22 mouse cellular contexts compared by ENCODE assay signal in genomic region chr19:46409506-46409905, GRCm38 (mm10). TPM values are rescaled to one million over a fixed set of nuclear protein-coding genes. Genes with fewer than 3 reads are reported as not detected.
DNase-seq lines count a peak whose midpoint lies in the region; ATAC-seq and TF ChIP-seq lines count a peak whose summit lies in the region.
"Had no signal": no experiment of that assay in that cellular context is flagged by ENCODE, and none has a peak within 500 bp of the region (broad histone marks: within the 10 kb centered on the region; RNA-seq: fewer than 3 reads in every experiment).

No protein-coding gene starts in this region.

- H3K4me2 ChIP-seq in heart, embryonic 15.5 days = peak overlapping the region; percentile 4; the same call in 1 of the 2 replicates
- H3K4me2 ChIP-seq in stomach, postnatal 0 days (replicated peaks; ENCODE audit: low read depth) = no peak overlapping the region
- no peak overlapping the region for H3K4me2 ChIP-seq in hindbrain, embryonic 11.5 days (replicated peaks; ENCODE audit: low read depth, low read length)
- H3K4me2 ChIP-seq: embryonic facial prominence, embryonic 13.5 days; liver, embryonic 11.5 days; midbrain, embryonic 11.5 days had no signal

- TF ChIP-seq POLR2A in testis, adult 2 months (IDR thresholded peaks at IDR 0.05; ENCODE audit: control insufficient read depth, low read depth, low read length) = no peak

- no peaks in the 10 kb centered on the region for H3K27me3 ChIP-seq in heart, embryonic 15.5 days
- no peaks in the 10 kb centered on the region for H3K27me3 ChIP-seq in testis, adult 2 months (ENCODE audit: control insufficient read depth, insufficient read depth, low read length)
- no peaks in the 10 kb centered on the region for H3K27me3 ChIP-seq in stomach, postnatal 0 days (ENCODE audit: control insufficient read depth, insufficient read depth, low read length)
- H3K27me3 ChIP-seq in hindbrain, embryonic 11.5 days (ENCODE audit: control insufficient read depth, insufficient read depth, low read length) = no peaks in the 10 kb centered on the region
- H3K27me3 ChIP-seq: embryonic facial prominence, embryonic 13.5 days had no signal

- no peak for TF ChIP-seq EP300 in stomach, postnatal 0 days (optimal IDR thresholded peaks at IDR 0.05)

- no peak for ATAC-seq in heart, embryonic 15.5 days (replicated peaks; ENCODE audit: insufficient number of reproducible peaks, insufficient read depth, low FRiP score, low read depth)
- peak; percentile 49; the same call in 1 of the 2 replicates for ATAC-seq in stomach, postnatal 0 days (ENCODE audit: low FRiP score, low TSS enrichment)
- no peak for ATAC-seq in hindbrain, embryonic 11.5 days (ENCODE audit: low FRiP score)
- ATAC-seq: forebrain, embryonic 16.5 days; hindbrain, postnatal 0 days had no signal

- no peak overlapping the region for H3K9ac ChIP-seq in heart, embryonic 15.5 days
- H3K9ac ChIP-seq in stomach, postnatal 0 days (ENCODE audit: low read length) = no peak overlapping the region
- H3K9ac ChIP-seq in hindbrain, embryonic 11.5 days (ENCODE audit: low read depth, low read length) = no peak overlapping the region
- H3K9ac ChIP-seq: embryonic facial prominence, embryonic 13.5 days had no signal

- WGBS in heart, embryonic 15.5 days = 29% methylated on average over 3 of the region's 3 CpGs
- 57% methylated on average over 3 of the region's 3 CpGs for WGBS in stomach, postnatal 0 days
- 81% methylated on average over 3 of the region's 3 CpGs for WGBS in hindbrain, embryonic 11.5 days

- no peak overlapping the region for H3K4me3 ChIP-seq in heart, embryonic 15.5 days
- no peak overlapping the region for H3K4me3 ChIP-seq in testis, adult 2 months (ENCODE audit: control insufficient read depth, low read depth, low read length)
- H3K4me3 ChIP-seq in stomach, postnatal 0 days (ENCODE audit: low read depth, low read length) = no peak overlapping the region
- H3K4me3 ChIP-seq in hindbrain, embryonic 11.5 days (ENCODE audit: low read depth, low read length) = no peak overlapping the region
- H3K4me3 ChIP-seq: embryonic facial prominence, embryonic 13.5 days had no signal

- no peaks in the 10 kb centered on the region for H3K9me3 ChIP-seq in heart, embryonic 15.5 days (replicated peaks)
- H3K9me3 ChIP-seq in stomach, postnatal 0 days (ENCODE audit: control insufficient read depth, low read length) = no peaks in the 10 kb centered on the region
- no peaks in the 10 kb centered on the region for H3K9me3 ChIP-seq in hindbrain, embryonic 11.5 days (ENCODE audit: control insufficient read depth, low read length)
- H3K9me3 ChIP-seq: embryonic facial prominence, embryonic 13.5 days; G1E had no signal

- peaks cover 6% of the 10 kb centered on the region; the same call in 1 of the 2 replicates for H3K36me3 ChIP-seq in heart, embryonic 15.5 days
- no peaks in the 10 kb centered on the region; the same call in 1 of the 2 replicates for H3K36me3 ChIP-seq in testis, adult 2 months (ENCODE audit: control insufficient read depth, insufficient read depth, low read length)
- peaks cover 3% of the 10 kb centered on the region for H3K36me3 ChIP-seq in stomach, postnatal 0 days (ENCODE audit: control insufficient read depth, insufficient read depth, low read length)
- H3K36me3 ChIP-seq in hindbrain, embryonic 11.5 days (ENCODE audit: control insufficient read depth, insufficient read depth, low read length) = peaks cover under 1% of the 10 kb centered on the region; the same call in 1 of the 2 replicates

- peak overlapping the region; percentile 55 for H3K27ac ChIP-seq in heart, embryonic 15.5 days
- peak overlapping the region; percentile 11; the same call in 1 of the 2 replicates for H3K27ac ChIP-seq in testis, adult 2 months (ENCODE audit: control insufficient read depth, insufficient read depth, low read depth, low read length)
- H3K27ac ChIP-seq in stomach, postnatal 0 days (replicated peaks) = 0 out of 2 replicates have a peak overlapping the region, but pooled peaks have one; percentile 40
- no peak overlapping the region for H3K27ac ChIP-seq in hindbrain, embryonic 11.5 days (ENCODE audit: low read depth, low read length)
- H3K27ac ChIP-seq: embryonic facial prominence, embryonic 13.5 days; hindbrain, postnatal 0 days; macrophage had no signal

- H3K4me1 ChIP-seq in heart, embryonic 15.5 days (replicated peaks) = peaks cover 31% of the 10 kb centered on the region
- peaks cover 2% of the 10 kb centered on the region; the same call in 1 of the 2 replicates for H3K4me1 ChIP-seq in testis, adult 2 months (ENCODE audit: control insufficient read depth, insufficient read depth, low read length)
- H3K4me1 ChIP-seq in stomach, postnatal 0 days (replicated peaks; ENCODE audit: control insufficient read depth, insufficient read depth) = 0 out of 2 replicates have a peak, but pooled peaks cover 2% of the 10 kb centered on the region
- no peaks in the 10 kb centered on the region for H3K4me1 ChIP-seq in hindbrain, embryonic 11.5 days (replicated peaks; ENCODE audit: control insufficient read depth, insufficient read depth, low read length)

- TF ChIP-seq CTCF in testis, adult 2 months (IDR thresholded peaks at IDR 0.05; ENCODE audit: control insufficient read depth, insufficient read depth, insufficient replicate concordance, low read depth, low read length) = no peak
- TF ChIP-seq CTCF in stomach, postnatal 0 days (IDR thresholded peaks at IDR 0.05; ENCODE audit: low read depth) = no peak

- peak; percentile 33 to 68 for DNase-seq in adrenal gland, adult (ENCODE audit: inconsistent age in 2 of 2, low spot score in 1 of 2)
- DNase-seq in adrenal gland, postnatal 4 days (ENCODE audit: low spot score in 2 of 2) = no peak
- no peak for DNase-seq in heart, adult 8-10 months (ENCODE audit: low spot score)
- no peak for DNase-seq in testis, postnatal 10 days (ENCODE audit: low spot score)
- DNase-seq in stomach, postnatal 0 days (ENCODE audit: low spot score) = no peak
- DNase-seq in hindbrain, embryonic 11.5 days (ENCODE audit: low spot score) = no peak
- DNase-seq: cerebellum, adult 9-10 months; gastrocnemius, postnatal 25 days; heart, postnatal 36 days; kidney, adult 9 months; lung, adult 2 months; right cerebral cortex, postnatal 14 days; spleen, adult 18-20 months had no signal

RNA-seq across cellular contexts. Expression of gene Sufu, which starts 12.8 kb away (rescaled TPM):
- 10 to 100 TPM; 30.5 to 34.6 TPM for total RNA-seq in adrenal gland, postnatal 4 days (2021)
- 15.2 and 20.6 TPM in 2 replicates for polyA plus RNA-seq in heart, embryonic 15.5 days (2015; fragmentation: Nextera tagmentation; extraction: Ambion mirVana)
- 10 to 100 TPM; 11.7 to 13.0 (median 12.1) TPM for total RNA-seq in heart, adult 8-10 months (2022)
- polyA plus RNA-seq in testis, adult 2 months (2012; rRNA removed) = 186 and 202 TPM in 2 replicates
- 9.5 and 9.9 TPM in 2 replicates for polyA plus RNA-seq in stomach, postnatal 0 days (2015; fragmentation: Nextera tagmentation; extraction: Ambion mirVana)
- 31.9 and 33.2 TPM in 2 replicates for polyA plus RNA-seq in hindbrain, embryonic 11.5 days (2014; fragmentation: Nextera tagmentation; extraction: Ambion mirVana)

RNA-seq across cellular contexts. Expression of gene Actr1a, which starts 14.0 kb away (rescaled TPM):
- total RNA-seq in adrenal gland, postnatal 4 days (2021) = 100 to 1,000 TPM in 1 of 2 experiments, 10 to 100 TPM in 1; 95.3 to 110 TPM
- 103 and 122 TPM in 2 replicates for polyA plus RNA-seq in heart, embryonic 15.5 days (2015; fragmentation: Nextera tagmentation; extraction: Ambion mirVana)
- total RNA-seq in heart, adult 8-10 months (2022) = 10 to 100 TPM; 86.7 to 93.0 (median 89.0) TPM
- polyA plus RNA-seq in testis, adult 2 months (2012; rRNA removed) = 179 and 194 TPM in 2 replicates
- 90.1 and 94.7 TPM in 2 replicates for polyA plus RNA-seq in stomach, postnatal 0 days (2015; fragmentation: Nextera tagmentation; extraction: Ambion mirVana)
- 223 and 250 TPM in 2 replicates for polyA plus RNA-seq in hindbrain, embryonic 11.5 days (2014; fragmentation: Nextera tagmentation; extraction: Ambion mirVana)

RNA-seq across cellular contexts. Expression of gene 2310034G01Rik, which starts 59.4 kb away (rescaled TPM):
- total RNA-seq in adrenal gland, postnatal 4 days (2021) = 1 to 10 TPM in 1 of 2 experiments, under 1 TPM in 1; 0.73 to 1.6 TPM
- polyA plus RNA-seq in heart, embryonic 15.5 days (2015; fragmentation: Nextera tagmentation; extraction: Ambion mirVana) = 0.67 and 1.1 TPM in 2 replicates
- under 1 TPM; 0.44 to 0.66 (median 0.48) TPM for total RNA-seq in heart, adult 8-10 months (2022)
- 0.49 and 0.88 TPM in 2 replicates for polyA plus RNA-seq in testis, adult 2 months (2012; rRNA removed)
- 1.6 and 1.7 TPM in 2 replicates for polyA plus RNA-seq in stomach, postnatal 0 days (2015; fragmentation: Nextera tagmentation; extraction: Ambion mirVana)
- polyA plus RNA-seq in hindbrain, embryonic 11.5 days (2014; fragmentation: Nextera tagmentation; extraction: Ambion mirVana) = 1.7 TPM in 2 replicates
- total RNA-seq: G1E had no signal
- polyA plus RNA-seq: G1E had no signal

Comparison
In these comparisons a context has a peak if more than half of its experiments do, and no peak if none do; other contexts are left out.
1. DNase-seq: peak in adrenal gland, adult (2 of 2); none in adrenal gland, postnatal 4 days (0 of 2), heart, adult 8-10 months (single experiment), testis, postnatal 10 days (single experiment), stomach, postnatal 0 days (single experiment) and hindbrain, embryonic 11.5 days (single experiment).